Mouse (Mus musculus): ENCODE data around the gene Arid1b. TPM values are rescaled to one million over a fixed set of nuclear protein-coding genes. Genes with fewer than 3 reads are reported as not detected.

Arid1b gene
- polyA plus RNA-seq, 1 experiment from 2014 or later, result 5.8 TPM

GRCm38 (mm10) chr17:5115952-5116351 is 121.8 kb downstream of the Arid1b start:
- no peaks in the 10 kb centered on the region for H3K9me3 ChIP-seq (ENCODE audit: control insufficient read depth, low read length)
- H3K27ac ChIP-seq (ENCODE audit: low read length), result no peak overlapping the region
- ATAC-seq, result no peak
- WGBS, result 80% methylated on average over 6 of the region's 6 CpGs
- no peak overlapping the region for H3K4me3 ChIP-seq (ENCODE audit: low read length)
- no peaks in the 10 kb centered on the region for H3K27me3 ChIP-seq (replicated peaks; ENCODE audit: control insufficient read depth, insufficient read depth, low read length)
- H3K36me3 ChIP-seq (ENCODE audit: control insufficient read depth, insufficient read depth, low read length), result no peaks in the 10 kb centered on the region
- peaks cover 21% of the 10 kb centered on the region for H3K4me1 ChIP-seq (ENCODE audit: control insufficient read depth, insufficient read depth, low read length)
- H3K9ac ChIP-seq (ENCODE audit: low read depth, low read length), result no peak overlapping the region
- no peak overlapping the region for H3K4me2 ChIP-seq (ENCODE audit: low read depth, low read length)

DNA sequence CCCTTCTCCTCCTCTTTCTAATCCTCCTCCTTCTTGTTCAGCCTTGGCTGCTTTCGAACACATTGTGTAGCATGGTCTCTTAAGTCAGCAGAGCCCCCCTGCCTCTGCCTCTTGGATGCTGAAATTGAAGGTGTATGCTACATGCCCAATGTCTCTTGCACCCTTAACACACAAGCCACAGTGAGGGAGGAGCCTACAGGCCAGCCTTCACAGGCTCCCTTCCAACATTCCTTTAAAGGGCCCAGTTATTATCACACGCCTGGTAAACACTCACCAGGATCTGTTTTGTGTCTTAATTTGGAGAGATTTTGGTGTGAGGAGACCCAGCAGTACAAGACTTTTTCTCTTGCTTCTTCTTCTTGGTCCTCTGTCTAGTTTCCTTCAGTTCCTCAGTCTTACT is 122.9 kb downstream of the Arid1b start:
- no peaks in the 10 kb centered on the region for H3K36me3 ChIP-seq (ENCODE audit: control insufficient read depth, insufficient read depth, low read length)
- 58% methylated on average over 2 of the region's 2 CpGs for WGBS
- H3K27ac ChIP-seq (ENCODE audit: low read length), result 0 out of 2 replicates have a peak overlapping the region, but pooled peaks have one; percentile 27
- H3K4me3 ChIP-seq (ENCODE audit: low read length), result no peak overlapping the region
- no peak overlapping the region for H3K9ac ChIP-seq (ENCODE audit: low read depth, low read length)
- H3K4me2 ChIP-seq (ENCODE audit: low read depth, low read length), result no peak overlapping the region
- no peak for ATAC-seq
- peaks cover 27% of the 10 kb centered on the region for H3K4me1 ChIP-seq (ENCODE audit: control insufficient read depth, insufficient read depth, low read length)
- no peaks in the 10 kb centered on the region for H3K9me3 ChIP-seq (ENCODE audit: control insufficient read depth, low read length)
- H3K27me3 ChIP-seq (replicated peaks; ENCODE audit: control insufficient read depth, insufficient read depth, low read length), result no peaks in the 10 kb centered on the region

GRCm38 (mm10) chr17:5118171-5118570 is 124.0 kb downstream of the Arid1b start:
- Histone ChIP-seq H3K4me3 (ENCODE audit: low read length) (no peak overlapping the region), H3K4me1 (ENCODE audit: control insufficient read depth, insufficient read depth, low read length) (peaks cover 25% of the 10 kb centered on the region; the same call in 1 of the 2 replicates), H3K36me3 (ENCODE audit: control insufficient read depth, insufficient read depth, low read length) (no peaks in the 10 kb centered on the region), H3K9ac (ENCODE audit: low read depth, low read length) (no peak overlapping the region), H3K27me3 (replicated peaks; ENCODE audit: control insufficient read depth, insufficient read depth, low read length) (no peaks in the 10 kb centered on the region), H3K27ac (ENCODE audit: low read length) (no peak overlapping the region), H3K9me3 (ENCODE audit: control insufficient read depth, low read length) (no peaks in the 10 kb centered on the region), H3K4me2 (ENCODE audit: low read depth, low read length) (no peak overlapping the region)
- peak; percentile 65 for ATAC-seq
- 69% methylated on average over 4 of the region's 4 CpGs for WGBS

DNA sequence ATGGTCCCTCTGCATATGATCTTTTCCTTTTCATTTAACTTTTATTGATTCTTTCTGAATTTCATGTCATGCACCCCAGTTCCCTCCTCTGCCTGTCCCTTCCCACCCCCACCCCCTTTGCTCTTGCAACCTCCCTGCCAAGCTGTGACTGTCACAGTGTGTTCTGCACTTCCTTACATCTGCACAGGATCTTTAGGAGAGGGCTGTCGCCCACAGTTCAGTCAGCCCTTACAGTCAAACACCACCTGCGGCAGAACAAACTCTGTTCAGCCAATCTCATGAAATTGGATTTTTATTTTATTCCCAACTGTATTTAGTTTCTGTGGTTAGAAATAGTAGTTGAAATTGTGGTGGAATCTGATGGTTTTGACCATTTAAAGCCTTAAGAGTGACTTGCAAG is 130.5 kb downstream of the Arid1b start:
- no peak overlapping the region for H3K9ac ChIP-seq (ENCODE audit: low read depth, low read length)
- no peak for ATAC-seq
- no peaks in the 10 kb centered on the region for H3K27me3 ChIP-seq (replicated peaks; ENCODE audit: control insufficient read depth, insufficient read depth, low read length)
- no peaks in the 10 kb centered on the region for H3K36me3 ChIP-seq (ENCODE audit: control insufficient read depth, insufficient read depth, low read length)
- H3K4me1 ChIP-seq (ENCODE audit: control insufficient read depth, insufficient read depth, low read length), result peaks cover 31% of the 10 kb centered on the region
- H3K9me3 ChIP-seq (ENCODE audit: control insufficient read depth, low read length), result no peaks in the 10 kb centered on the region
- H3K4me2 ChIP-seq (ENCODE audit: low read depth, low read length), result no peak overlapping the region
- no peak overlapping the region for H3K4me3 ChIP-seq (ENCODE audit: low read length)
- H3K27ac ChIP-seq (ENCODE audit: low read length), result no peak overlapping the region
- 64% methylated on average over 2 of the region's 2 CpGs for WGBS

DNA sequence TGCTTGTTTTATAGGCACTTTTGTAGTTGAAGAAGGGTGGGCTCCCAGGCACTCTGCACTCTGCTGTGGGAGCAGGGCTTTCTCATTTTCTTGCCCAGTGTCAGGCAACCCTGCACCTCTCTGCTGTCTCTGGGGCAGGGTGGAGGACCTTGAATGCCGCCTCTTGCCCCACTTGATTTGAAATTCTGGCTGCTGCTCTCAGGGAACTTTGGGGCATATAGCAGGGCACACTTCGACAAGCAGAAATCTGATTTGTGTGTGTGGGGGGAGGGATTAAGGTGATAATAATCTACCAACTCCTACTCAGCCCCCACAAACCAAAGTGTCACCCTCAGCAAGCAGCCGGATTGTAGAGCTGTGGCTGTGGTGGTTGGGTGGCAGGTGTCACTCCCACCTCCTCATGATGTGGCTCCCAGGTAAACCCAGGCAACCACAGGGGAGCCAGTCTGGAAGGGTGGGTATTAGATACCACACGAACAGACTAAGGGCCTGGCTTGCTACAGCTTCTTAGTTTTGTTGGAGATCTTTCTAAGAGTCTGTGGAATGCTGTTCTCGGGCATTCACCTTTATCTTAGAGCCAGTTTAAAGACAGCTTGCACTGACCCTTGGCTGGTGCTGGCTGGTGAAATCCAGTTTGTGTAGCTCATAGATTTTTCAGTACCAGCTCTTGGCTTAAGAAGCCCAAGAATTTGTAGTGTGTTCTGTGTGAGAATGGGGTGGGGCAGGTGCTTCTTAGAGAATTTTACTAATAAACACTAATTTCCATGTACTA is 131.1 kb downstream of the Arid1b start:
- ATAC-seq, result peak; percentile 32; the same call in 1 of the 2 replicates
- no peak overlapping the region for H3K9ac ChIP-seq (ENCODE audit: low read depth, low read length)
- H3K27ac ChIP-seq (ENCODE audit: low read length), result no peak overlapping the region

GRCm38 (mm10) chr17:5125856-5126806 is 132.0 kb downstream of the Arid1b start:
- no peaks in the 10 kb centered on the region for H3K36me3 ChIP-seq (ENCODE audit: control insufficient read depth, insufficient read depth, low read length)
- ATAC-seq, result peak; percentile 49; the same call in 1 of the 2 replicates
- H3K4me1 ChIP-seq (ENCODE audit: control insufficient read depth, insufficient read depth, low read length), result peaks cover 25% of the 10 kb centered on the region
- 83% methylated on average over 5 of the region's 5 CpGs for WGBS
- H3K4me2 ChIP-seq (ENCODE audit: low read depth, low read length), result no peak overlapping the region
- no peak overlapping the region for H3K27ac ChIP-seq (ENCODE audit: low read length)
- H3K9me3 ChIP-seq (ENCODE audit: control insufficient read depth, low read length), result no peaks in the 10 kb centered on the region
- H3K27me3 ChIP-seq (replicated peaks; ENCODE audit: control insufficient read depth, insufficient read depth, low read length), result no peaks in the 10 kb centered on the region
- H3K9ac ChIP-seq (ENCODE audit: low read depth, low read length), result no peak overlapping the region
- no peak overlapping the region for H3K4me3 ChIP-seq (ENCODE audit: low read length)

More for the DNA sequence above, 131.1 kb downstream of the Arid1b start:
- no peaks in the 10 kb centered on the region for H3K9me3 ChIP-seq (ENCODE audit: control insufficient read depth, low read length)
- 59% methylated on average over 5 of the region's 5 CpGs for WGBS
- peaks cover 31% of the 10 kb centered on the region for H3K4me1 ChIP-seq (ENCODE audit: control insufficient read depth, insufficient read depth, low read length)
- H3K4me2 ChIP-seq (ENCODE audit: low read depth, low read length), result no peak overlapping the region
- no peak overlapping the region for H3K4me3 ChIP-seq (ENCODE audit: low read length)
- H3K27me3 ChIP-seq (replicated peaks; ENCODE audit: control insufficient read depth, insufficient read depth, low read length), result no peaks in the 10 kb centered on the region
- H3K36me3 ChIP-seq (ENCODE audit: control insufficient read depth, insufficient read depth, low read length), result no peaks in the 10 kb centered on the region

- no peak for ATAC-seq
- H3K4me1 ChIP-seq (ENCODE audit: control insufficient read depth, insufficient read depth, low read length), result peaks cover 19% of the 10 kb centered on the region
- H3K36me3 ChIP-seq (ENCODE audit: control insufficient read depth, insufficient read depth, low read length), result no peaks in the 10 kb centered on the region
- no peaks in the 10 kb centered on the region for H3K9me3 ChIP-seq (ENCODE audit: control insufficient read depth, low read length)
- no peak overlapping the region for H3K9ac ChIP-seq (ENCODE audit: low read depth, low read length)
- H3K27ac ChIP-seq (ENCODE audit: low read length), result no peak overlapping the region
- no peaks in the 10 kb centered on the region for H3K27me3 ChIP-seq (replicated peaks; ENCODE audit: control insufficient read depth, insufficient read depth, low read length)
- no peak overlapping the region for H3K4me3 ChIP-seq (ENCODE audit: low read length)
- 70% methylated on average over 2 of the region's 2 CpGs for whole genome bisulfite sequencing
- H3K4me2 ChIP-seq (ENCODE audit: low read depth, low read length), result no peak overlapping the region
These were observed 135.5 kb downstream of the Arid1b start for GRCm38 (mm10) chr17:5129606-5130005.

GRCm38 (mm10) chr17:5130116-5130515 is 136.0 kb downstream of the Arid1b start:
- WGBS, result 84% methylated on average over 4 of the region's 4 CpGs
- no peaks in the 10 kb centered on the region for H3K27me3 ChIP-seq (replicated peaks; ENCODE audit: control insufficient read depth, insufficient read depth, low read length)
- H3K27ac ChIP-seq (ENCODE audit: low read length), result no peak overlapping the region

DNA sequence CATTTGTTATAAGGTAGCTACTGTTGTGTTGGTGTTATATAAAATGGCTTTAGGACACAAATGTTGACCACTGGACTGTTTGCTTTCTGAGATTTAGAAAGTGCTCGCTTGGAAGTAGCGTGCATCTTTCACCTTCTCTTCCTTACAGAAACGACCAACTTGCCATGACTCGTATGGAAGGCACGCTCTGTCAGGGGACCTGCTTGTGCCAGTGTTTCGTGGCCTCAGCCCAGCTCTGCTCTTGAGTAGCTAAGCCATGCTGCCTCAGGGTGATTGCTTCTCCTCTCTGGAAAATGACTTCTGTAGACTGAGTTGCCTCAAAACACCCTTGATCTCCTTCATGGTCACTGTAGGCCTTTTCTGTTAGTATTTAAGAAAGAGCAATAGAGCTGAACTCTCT is 137.6 kb downstream of the Arid1b start:
- Histone ChIP-seq H3K4me1 (ENCODE audit: control insufficient read depth, insufficient read depth, low read length) (peaks cover 9% of the 10 kb centered on the region; the same call in 1 of the 2 replicates), H3K4me3 (ENCODE audit: low read length) (no peak overlapping the region), H3K27ac (ENCODE audit: low read length) (no peak overlapping the region), H3K9ac (ENCODE audit: low read depth, low read length) (no peak overlapping the region), H3K36me3 (ENCODE audit: control insufficient read depth, insufficient read depth, low read length) (no peaks in the 10 kb centered on the region), H3K4me2 (ENCODE audit: low read depth, low read length) (no peak overlapping the region), H3K27me3 (replicated peaks; ENCODE audit: control insufficient read depth, insufficient read depth, low read length) (no peaks in the 10 kb centered on the region), H3K9me3 (ENCODE audit: control insufficient read depth, low read length) (no peaks in the 10 kb centered on the region)
- no peak for ATAC-seq
- WGBS, result 89% methylated on average over 6 of the region's 6 CpGs

More at GRCm38 (mm10) chr17:5130116-5130515, 136.0 kb downstream of the Arid1b start:
- no peak overlapping the region for H3K4me3 ChIP-seq (ENCODE audit: low read length)
- no peak overlapping the region for H3K4me2 ChIP-seq (ENCODE audit: low read depth, low read length)
- H3K4me1 ChIP-seq (ENCODE audit: control insufficient read depth, insufficient read depth, low read length), result peaks cover 13% of the 10 kb centered on the region
- no peak overlapping the region for H3K9ac ChIP-seq (ENCODE audit: low read depth, low read length)
- H3K9me3 ChIP-seq (ENCODE audit: control insufficient read depth, low read length), result no peaks in the 10 kb centered on the region
- no peak for ATAC-seq
- H3K36me3 ChIP-seq (ENCODE audit: control insufficient read depth, insufficient read depth, low read length), result no peaks in the 10 kb centered on the region

Measured in intestine, embryonic 16.5 days (tissue).